Mouse (Mus musculus) midbrain, embryonic 16.5 days (tissue): ENCODE measurements around the gene Vmn1r94. TPM values are rescaled to one million over a fixed set of nuclear protein-coding genes. Genes with fewer than 3 reads are reported as not detected.
"Not testable (repeated sequence)": the region's sequence is repeated elsewhere in the genome, so short reads cannot be mapped to it uniquely, and the experiment has no call there.

Experiments
- ATAC-seq: fragments of 200-750 bp; cut with Nextera tagmentation; 2 replicates; pipeline ENCODE4 v1.8.0; 2017; ENCODE audit warnings: moderate TSS enrichment
- H3K27ac ChIP-seq: fragments of 300-500 bp; sonication (generic); 2 replicates; pipeline ENCODE4 v1.5.1; 2014; ENCODE audit warnings: mild to moderate bottlenecking, low read length, mixed read lengths
- H3K27me3 ChIP-seq: fragments of 300-500 bp; sonication (generic); 2 replicates; pipeline ENCODE4 v1.6.1; 2014; ENCODE audit warnings: low read depth, low read length, mixed read lengths; ENCODE audit not compliant: control insufficient read depth, insufficient read depth
- H3K36me3 ChIP-seq: fragments of 300-500 bp; sonication (generic); 2 replicates; pipeline ENCODE4 v1.6.1; 2014; ENCODE audit warnings: mild to moderate bottlenecking, low read length, moderate library complexity, mixed read lengths; ENCODE audit not compliant: control insufficient read depth, insufficient read depth
- H3K4me1 ChIP-seq: fragments of 300-500 bp; sonication (generic); 2 replicates; pipeline ENCODE4 v1.6.1; 2014; ENCODE audit warnings: mild to moderate bottlenecking, low read length, mixed read lengths; ENCODE audit not compliant: control insufficient read depth, insufficient read depth
- H3K4me2 ChIP-seq: fragments of 300-500 bp; sonication (generic); 2 replicates; pipeline ENCODE4 v1.6.1; 2014; ENCODE audit warnings: mild to moderate bottlenecking, low read length, mixed read lengths
- H3K4me3 ChIP-seq: fragments of 300-500 bp; sonication (generic); 2 replicates; pipeline ENCODE4 v1.5.1; 2014; ENCODE audit warnings: low read depth, mild to moderate bottlenecking, low read length, moderate library complexity, mixed read lengths
- H3K9ac ChIP-seq: fragments of 300-500 bp; sonication (generic); 2 replicates; pipeline ENCODE4 v1.6.1; 2014; ENCODE audit warnings: low read depth, low read length, mixed read lengths
- H3K9me3 ChIP-seq: fragments of 300-500 bp; sonication (generic); replicated peaks from 2 replicates; pipeline ENCODE4 v1.6.1; 2014; ENCODE audit warnings: mild to moderate bottlenecking, low read length, mixed read lengths; ENCODE audit not compliant: control insufficient read depth, poor library complexity, severe bottlenecking
- WGBS: fragments of 180-500 bp; shearing (Covaris S2); extraction: QIAGEN DNeasy Blood & Tissue Kit; methylation state at CpG from one replicate; pipeline ENCODE4 v1.1.7; 2014; 5-methylcytosine and 5-hydroxymethylcytosine counted together
- polyA plus RNA-seq: library from polyadenylated mRNA; unstranded; fragments of >200 nt; fragmentation: Nextera tagmentation; extraction: Ambion mirVana; gene quantifications from 2 replicates; pipeline ENCODE4 v1.2.1, GENCODE M21; 2015

The Vmn1r94 gene
- not detected in 2 replicates for polyA plus RNA-seq

DNA sequence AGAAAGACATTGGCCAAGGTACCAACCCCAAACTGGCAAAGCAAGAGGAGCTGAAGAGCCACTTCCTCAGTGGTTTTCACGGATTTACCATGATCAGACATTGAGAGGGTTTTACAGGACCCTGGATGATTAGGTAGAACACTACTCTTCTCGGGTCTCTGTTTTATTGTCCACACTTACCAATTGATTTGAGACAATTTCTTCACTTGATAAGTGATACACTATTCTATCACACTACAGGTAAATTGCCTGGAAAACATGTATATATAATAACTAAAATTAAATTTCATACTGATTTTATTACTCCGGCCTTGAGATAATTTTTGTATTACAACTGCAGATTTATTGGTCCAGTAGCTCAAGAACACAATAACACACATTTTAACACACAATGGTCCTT, at the start of gene Vmn1r94:
TSS of gene Vmn1r94 (minus strand) at position 101 of the 400 bp plus-strand sequence.
- not testable (repeated sequence) for H3K27me3 ChIP-seq, H3K27ac ChIP-seq, H3K36me3 ChIP-seq, H3K9ac ChIP-seq, H3K4me2 ChIP-seq, ATAC-seq, H3K4me1 ChIP-seq, H3K9me3 ChIP-seq, H3K4me3 ChIP-seq
- whole genome bisulfite sequencing: no CpG with 5 or more reads among the region's 3 CpGs

DNA sequence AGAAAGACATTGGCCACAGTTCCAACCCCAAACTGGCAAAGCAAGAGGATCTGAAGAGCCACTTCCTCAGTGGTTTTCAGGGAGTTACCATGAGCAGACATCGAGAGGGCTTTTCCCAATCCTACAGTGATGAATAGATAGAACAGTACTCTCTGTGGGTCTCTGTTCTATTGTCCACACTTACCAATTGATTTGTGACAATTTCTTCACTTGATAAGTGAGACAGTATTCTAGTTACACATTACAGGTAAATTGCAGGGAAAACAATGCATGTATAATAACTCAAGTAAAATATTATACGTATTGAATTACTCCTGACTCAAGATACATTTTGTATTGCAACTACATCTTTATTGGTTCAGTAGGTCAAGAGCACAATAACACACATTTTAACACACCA, 37.3 kb upstream of the Vmn1r94 start, which contains the start of gene Gm6164:
TSS of gene Gm6164 (minus strand) at position 101 of the 400 bp plus-strand sequence.
- not testable (repeated sequence) for H3K9me3 ChIP-seq, H3K27ac ChIP-seq, H3K27me3 ChIP-seq, H3K4me2 ChIP-seq, H3K36me3 ChIP-seq, H3K4me1 ChIP-seq, H3K4me3 ChIP-seq, H3K9ac ChIP-seq, ATAC-seq
- no CpG with 5 or more reads among the region's 2 CpGs for WGBS

- H3K36me3 ChIP-seq, H3K27me3 ChIP-seq, H3K9ac ChIP-seq, H3K27ac ChIP-seq, H3K4me2 ChIP-seq, H3K9me3 ChIP-seq, ATAC-seq, H3K4me3 ChIP-seq, H3K4me1 ChIP-seq: not testable (repeated sequence)
- no CpG with 5 or more reads among the region's 3 CpGs for WGBS
These were observed 25.2 kb upstream of the Vmn1r94 start, which contains the start of gene Vmn1r95 for GRCm38 (mm10) chr7:20193410-20193809. Gene Vmn1r95, plus strand, starts transcription at chr7:20193710.

DNA sequence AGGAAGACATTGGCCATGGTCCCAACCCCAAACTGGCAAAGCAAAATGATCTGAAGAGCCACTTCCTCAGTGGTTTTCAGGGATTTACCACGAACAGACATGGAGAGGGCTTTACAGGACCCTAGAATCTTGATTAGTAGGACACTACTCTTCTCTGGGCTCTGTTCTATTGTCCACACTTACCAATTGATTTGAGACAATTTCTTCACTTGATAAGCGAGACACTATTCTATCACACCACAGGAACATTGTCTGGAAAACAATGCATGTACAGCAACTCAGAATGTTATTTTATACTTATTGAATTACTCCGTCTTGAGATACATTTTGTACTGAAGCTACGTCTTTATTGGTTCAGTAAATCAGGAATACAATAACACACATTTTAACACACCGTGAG, 29.2 kb downstream of the Vmn1r94 start, which contains the start of gene Vmn1r93:
TSS of gene Vmn1r93 (minus strand) at position 101 of the 400 bp plus-strand sequence.
- H3K9ac ChIP-seq, H3K27ac ChIP-seq, H3K4me3 ChIP-seq, H3K9me3 ChIP-seq, H3K4me1 ChIP-seq, ATAC-seq, H3K27me3 ChIP-seq, H3K4me2 ChIP-seq, H3K36me3 ChIP-seq: not testable (repeated sequence)
- no CpG with 5 or more reads among the region's 5 CpGs for WGBS

- not testable (repeated sequence) for ATAC-seq, H3K9ac ChIP-seq, H3K36me3 ChIP-seq, H3K4me3 ChIP-seq, H3K9me3 ChIP-seq, H3K4me2 ChIP-seq, H3K4me1 ChIP-seq, H3K27ac ChIP-seq, H3K27me3 ChIP-seq
- no CpG with 5 or more reads among the region's 2 CpGs for WGBS
These were observed 45.7 kb downstream of the Vmn1r94 start, which contains the start of gene Gm16442 for GRCm38 (mm10) chr7:20122479-20122878. Gene Gm16442, minus strand, starts transcription at chr7:20122579.

Other genes starting within 250 kb of the Vmn1r94 start
- gene Pvr, start 247.2 kb downstream of the Vmn1r94 start, polyA plus RNA-seq: 9.3 and 11.5 TPM in 2 replicates
- gene Igsf23, start 217.6 kb downstream of the Vmn1r94 start, polyA plus RNA-seq: not detected in 2 replicates
- gene Ceacam20, start 203.0 kb downstream of the Vmn1r94 start, polyA plus RNA-seq: not detected in 2 replicates
- not detected in 2 replicates for gene Nlrp9b, start 176.9 kb downstream of the Vmn1r94 start, polyA plus RNA-seq
- gene Vmn1r91, start 68.7 kb downstream of the Vmn1r94 start, polyA plus RNA-seq: not detected in 2 replicates
- gene Gm16442, start 45.8 kb downstream of the Vmn1r94 start, polyA plus RNA-seq: not detected in 2 replicates
- not detected in 2 replicates for gene Vmn1r93, start 29.3 kb downstream of the Vmn1r94 start, polyA plus RNA-seq
- gene Vmn1r95, start 25.3 kb upstream of the Vmn1r94 start, polyA plus RNA-seq: not detected in 2 replicates
- not detected in 2 replicates for gene Gm6164, start 37.2 kb upstream of the Vmn1r94 start, polyA plus RNA-seq
- not detected in 2 replicates for gene Gm4498, start 65.5 kb upstream of the Vmn1r94 start, polyA plus RNA-seq
- gene Gm5890, start 94.5 kb upstream of the Vmn1r94 start, polyA plus RNA-seq: not detected in 2 replicates
- not detected in 2 replicates for gene Gm4133, start 165.7 kb upstream of the Vmn1r94 start, polyA plus RNA-seq
- gene Gm5728, start 207.0 kb upstream of the Vmn1r94 start, polyA plus RNA-seq: not detected in 2 replicates
- gene Vmn1r100, start 249.6 kb upstream of the Vmn1r94 start, polyA plus RNA-seq: not detected in 2 replicates